Mouse (Mus musculus) ovary, adult 18-20 months (tissue): ENCODE results near the gene 1700028P14Rik.

ENCODE experiments used
- DNase-seq: peaks from one replicate; pipeline ENCODE4 v3.0.0; 2022; ENCODE audit warnings: low spot score, mixed read lengths

Gene 1700028P14Rik

GRCm38 (mm10) chr19:23607951-23608350 is 44.7 kb downstream of the 1700028P14Rik start:
- no peak for DNase-seq

GRCm38 (mm10) chr19:23594950-23595349 is 57.7 kb downstream of the 1700028P14Rik start:
- DNase-seq, result no peak

GRCm38 (mm10) chr19:23578606-23579355 is 73.8 kb downstream of the 1700028P14Rik start:
- DNase-seq, result no peak

GRCm38 (mm10) chr19:23576685-23577084 is 75.9 kb downstream of the 1700028P14Rik start:
- DNase-seq, result no peak

- DNase-seq, result no peak
Measured at GRCm38 (mm10) chr19:23563693-23564092, 88.9 kb downstream of the 1700028P14Rik start.

- no peak for DNase-seq
Measured at GRCm38 (mm10) chr19:23562588-23562987, 90.0 kb downstream of the 1700028P14Rik start.

- DNase-seq, result no peak
Measured at GRCm38 (mm10) chr19:23562061-23562460, 90.6 kb downstream of the 1700028P14Rik start.

GRCm38 (mm10) chr19:23553450-23553849 is 99.2 kb downstream of the 1700028P14Rik start:
- no peak for DNase-seq

- DNase-seq, result no peak
Measured at GRCm38 (mm10) chr19:23545604-23546003, 107.0 kb downstream of the 1700028P14Rik start.

GRCm38 (mm10) chr19:23543244-23544004 is 109.2 kb downstream of the 1700028P14Rik start:
- no peak for DNase-seq

- DNase-seq, result no peak
Measured at GRCm38 (mm10) chr19:23542759-23543158, 109.9 kb downstream of the 1700028P14Rik start.

GRCm38 (mm10) chr19:23535700-23536099 is 116.9 kb downstream of the 1700028P14Rik start:
- DNase-seq, result no peak

GRCm38 (mm10) chr19:23531899-23532298 is 120.7 kb downstream of the 1700028P14Rik start:
- DNase-seq, result no peak

- DNase-seq, result peak; percentile 12
Measured at GRCm38 (mm10) chr19:23523711-23524110, 128.9 kb downstream of the 1700028P14Rik start.

- DNase-seq, result no peak
Measured at GRCm38 (mm10) chr19:23521831-23522230, 130.8 kb downstream of the 1700028P14Rik start.

GRCm38 (mm10) chr19:23521071-23521470 is 131.5 kb downstream of the 1700028P14Rik start:
- DNase-seq, result no peak

- DNase-seq, result no peak
Measured at GRCm38 (mm10) chr19:23520629-23521028, 132.0 kb downstream of the 1700028P14Rik start.

GRCm38 (mm10) chr19:23518477-23518876 is 134.1 kb downstream of the 1700028P14Rik start:
- DNase-seq, result no peak

GRCm38 (mm10) chr19:23511303-23511702 is 141.3 kb downstream of the 1700028P14Rik start:
- DNase-seq, result no peak
